In the genomic region with DNA sequence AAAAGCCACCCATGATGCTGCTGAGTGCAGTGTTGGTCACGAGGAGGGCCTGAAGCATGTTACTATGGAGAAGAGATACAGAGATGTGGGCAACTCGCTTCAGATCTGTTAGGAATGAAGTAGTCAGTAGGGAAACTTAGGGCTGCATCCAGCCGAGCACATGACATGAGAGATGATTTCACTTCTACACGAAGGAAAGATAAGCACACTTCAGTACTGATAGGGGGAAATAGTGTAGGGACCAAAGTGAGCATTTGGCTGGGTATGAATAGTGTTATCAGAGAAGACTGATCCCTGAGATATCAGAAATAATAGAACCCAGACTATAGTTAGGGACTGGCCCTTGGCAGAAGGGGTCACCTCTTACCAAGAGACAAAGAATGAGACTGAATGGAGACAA, we compare ENCODE assay signal across 17 mouse cellular contexts. TPM values are rescaled to one million over a fixed set of nuclear protein-coding genes. Genes with fewer than 3 reads are reported as not detected.
DNase-seq lines count a peak whose midpoint lies in the region; TF ChIP-seq lines count a peak whose summit lies in the region.
"Had no signal": no experiment of that assay in that cellular context is flagged by ENCODE, and none has a peak within 500 bp of the region (broad histone marks: within the 10 kb centered on the region; RNA-seq: fewer than 3 reads in every experiment).

No protein-coding gene starts in this region.

- no peak for TF ChIP-seq CTCF in MEL (IDR thresholded peaks at IDR 0.05 in 2 of 3, conservative IDR thresholded peaks at IDR 0.05 in 1 of 3; ENCODE audit: control insufficient read depth in 1 of 3, insufficient read depth in 1 of 3, low read depth in 2 of 3, low read length in 3 of 3, poor library complexity in 1 of 3, severe bottlenecking in 1 of 3)

- TF ChIP-seq EP300 in MEL (IDR thresholded peaks at IDR 0.05; ENCODE audit: low read depth in 1 of 2, low read length in 2 of 2): no peak

- H3K9me3 ChIP-seq in MEL (replicated peaks; ENCODE audit: insufficient read depth, low read length): no peaks in the 10 kb centered on the region
- H3K9me3 ChIP-seq: G1E had no signal

- no peak overlapping the region for H3K4me3 ChIP-seq in MEL (ENCODE audit: control insufficient read depth in 1 of 2, insufficient read depth in 1 of 2, low read depth in 2 of 2, low read length in 2 of 2)

- H3K9ac ChIP-seq in MEL (ENCODE audit: control insufficient read depth, low read depth, low read length, poor library complexity, severe bottlenecking): no peak overlapping the region

- H3K79me2 ChIP-seq in MEL (ENCODE audit: control insufficient read depth, insufficient read depth, low read length, poor library complexity): no peaks in the 10 kb centered on the region

- TF ChIP-seq POLR2A in MEL (IDR thresholded peaks at IDR 0.05; ENCODE audit: control insufficient read depth in 1 of 2, insufficient read depth in 1 of 2, low read depth in 1 of 2, low read length in 2 of 2, poor library complexity in 1 of 2): no peak

- no peak for TF ChIP-seq RAD21 in MEL (IDR thresholded peaks at IDR 0.05; ENCODE audit: low read depth, low read length)

- peaks cover 0 to 14% of the 10 kb centered on the region in 2 experiments; a peak in 2 of 4 replicates for H3K36me3 ChIP-seq in MEL (ENCODE audit: control insufficient read depth in 1 of 2, insufficient read depth in 2 of 2, low read length in 2 of 2)
- H3K36me3 ChIP-seq: G1E had no signal

- no peak overlapping the region for H3K27ac ChIP-seq in MEL (ENCODE audit: control insufficient read depth, low read depth, low read length)

- peaks cover 5 to 9% of the 10 kb centered on the region in 2 experiments for H3K4me1 ChIP-seq in MEL (ENCODE audit: control insufficient read depth in 1 of 2, insufficient read depth in 2 of 2, low read length in 2 of 2)

- no peak for DNase-seq in MEL (ENCODE audit: low read depth, low spot score)
- DNase-seq in B cell, adult 2 months: no peak
- DNase-seq: adrenal gland, adult 2 months; adrenal gland, adult 8-10 months; adrenal gland, postnatal 10 days; adrenal gland, postnatal 14 days; adrenal gland, postnatal 25 days; adrenal gland, postnatal 36 days; cerebellum, adult 11 months; cerebellum, adult 11-12 months; cerebellum, adult 18-20 months; cerebellum, adult 2 months; cerebellum, adult 8-10 months; cerebellum, adult 9-10 months had no signal

- no peaks in the 10 kb centered on the region for H3K27me3 ChIP-seq in MEL (ENCODE audit: control insufficient read depth in 1 of 2, insufficient read depth in 2 of 2, low read length in 2 of 2)
- H3K27me3 ChIP-seq: CH12.LX, Patski had no signal

TF ChIP-seq in MEL, 35 proteins besides CTCF, POLR2A, EP300 and RAD21:
- TF ChIP-seq MAZ (IDR thresholded peaks at IDR 0.05; ENCODE audit: low read depth, low read length) (no peak), USF1 (IDR thresholded peaks at IDR 0.05; ENCODE audit: low read depth, low read length) (peak; percentile 53; the same call in 1 of the 2 replicates), HCFC1 (IDR thresholded peaks at IDR 0.05; ENCODE audit: low read depth, low read length) (no peak), GATA1 (IDR thresholded peaks at IDR 0.05; ENCODE audit: low read depth, low read length) (peak; percentile 50), ZC3H11A (IDR thresholded peaks at IDR 0.05; ENCODE audit: low read depth, low read length) (no peak)

RNA-seq across cellular contexts. Expression of a gene that starts 14.8 kb away (rescaled TPM):
- 13.0 and 14.1 TPM in 2 replicates for total RNA-seq in MEL (2012; rRNA removed)
- polyA plus RNA-seq in MEL (2012; ENCODE audit: insufficient read depth in 1 of 2, insufficient read length in 2 of 2, low read depth in 1 of 2, low replicate concordance in 2 of 2, missing spikeins in 1 of 2): 10 to 100 TPM; 10.4 to 26.9 TPM
